Mouse (Mus musculus): ENCODE measurements at regions not wholly inside any gene's neighbourhood (a gene's known extent, or its start where the extent isn't known, plus 50 kb on each side); places are given as distances from the start of the nearest gene placed in this dataset.

GRCm38 (mm10) chr15:60762071-60762470 is 91.5 kb downstream of the Fam84b start:
- Histone ChIP-seq H3K9ac (replicated peaks; ENCODE audit: low read depth, low read length) (no peak overlapping the region), H3K4me2 (replicated peaks; ENCODE audit: low read depth, low read length) (no peak overlapping the region), H3K4me1 (ENCODE audit: control insufficient read depth, insufficient read depth, low read length) (no peaks in the 10 kb centered on the region), H3K36me3 (ENCODE audit: control insufficient read depth, insufficient read depth, low read length) (no peaks in the 10 kb centered on the region), H3K27me3 (ENCODE audit: control insufficient read depth, insufficient read depth, low read length) (no peaks in the 10 kb centered on the region), H3K9me3 (ENCODE audit: control insufficient read depth, low read depth, low read length) (no peaks in the 10 kb centered on the region), H3K4me3 (ENCODE audit: low read depth, low read length) (no peak overlapping the region), H3K27ac (ENCODE audit: low read length) (no peak overlapping the region)
- ATAC-seq (ENCODE audit: insufficient number of reproducible peaks, insufficient read depth, low FRiP score, low read depth), result no peak
- 66% methylated on average over 2 of the region's 2 CpGs for WGBS

GRCm38 (mm10) chr15:60760015-60760437 is 93.6 kb downstream of the Fam84b start:
- Histone ChIP-seq H3K27ac (ENCODE audit: low read length) (no peak overlapping the region), H3K9ac (replicated peaks; ENCODE audit: low read depth, low read length) (no peak overlapping the region), H3K9me3 (ENCODE audit: control insufficient read depth, low read depth, low read length) (no peaks in the 10 kb centered on the region), H3K4me1 (ENCODE audit: control insufficient read depth, insufficient read depth, low read length) (no peaks in the 10 kb centered on the region), H3K36me3 (ENCODE audit: control insufficient read depth, insufficient read depth, low read length) (no peaks in the 10 kb centered on the region), H3K27me3 (ENCODE audit: control insufficient read depth, insufficient read depth, low read length) (no peaks in the 10 kb centered on the region), H3K4me3 (ENCODE audit: low read depth, low read length) (no peak overlapping the region), H3K4me2 (replicated peaks; ENCODE audit: low read depth, low read length) (no peak overlapping the region)
- WGBS, result 25% methylated on average over 6 of the region's 6 CpGs
- ATAC-seq (ENCODE audit: insufficient number of reproducible peaks, insufficient read depth, low FRiP score, low read depth), result no peak

- H3K4me2 ChIP-seq (replicated peaks; ENCODE audit: low read depth, low read length), result no peak overlapping the region
- H3K9me3 ChIP-seq (ENCODE audit: control insufficient read depth, low read depth, low read length), result no peaks in the 10 kb centered on the region
- no peaks in the 10 kb centered on the region for H3K27me3 ChIP-seq (ENCODE audit: control insufficient read depth, insufficient read depth, low read length)
- no peak overlapping the region for H3K27ac ChIP-seq (ENCODE audit: low read length)
- ATAC-seq (ENCODE audit: insufficient number of reproducible peaks, insufficient read depth, low FRiP score, low read depth), result no peak
- no peak overlapping the region for H3K9ac ChIP-seq (replicated peaks; ENCODE audit: low read depth, low read length)
- no peaks in the 10 kb centered on the region for H3K36me3 ChIP-seq (ENCODE audit: control insufficient read depth, insufficient read depth, low read length)
- no peaks in the 10 kb centered on the region for H3K4me1 ChIP-seq (ENCODE audit: control insufficient read depth, insufficient read depth, low read length)
- WGBS, result 90% methylated on average over 5 of the region's 5 CpGs
- no peak overlapping the region for H3K4me3 ChIP-seq (ENCODE audit: low read depth, low read length)
These were observed 99.3 kb downstream of the Fam84b start for GRCm38 (mm10) chr15:60754246-60754645.

GRCm38 (mm10) chr15:60739598-60739997 is 114.0 kb downstream of the Fam84b start:
- Histone ChIP-seq H3K27me3 (ENCODE audit: control insufficient read depth, insufficient read depth, low read length) (no peaks in the 10 kb centered on the region), H3K27ac (ENCODE audit: low read length) (no peak overlapping the region), H3K4me3 (ENCODE audit: low read depth, low read length) (no peak overlapping the region), H3K36me3 (ENCODE audit: control insufficient read depth, insufficient read depth, low read length) (no peaks in the 10 kb centered on the region), H3K4me1 (ENCODE audit: control insufficient read depth, insufficient read depth, low read length) (no peaks in the 10 kb centered on the region), H3K9ac (replicated peaks; ENCODE audit: low read depth, low read length) (no peak overlapping the region), H3K4me2 (replicated peaks; ENCODE audit: low read depth, low read length) (no peak overlapping the region), H3K9me3 (ENCODE audit: control insufficient read depth, low read depth, low read length) (no peaks in the 10 kb centered on the region)
- WGBS, result 44% methylated on average over 2 of the region's 2 CpGs
- no peak for ATAC-seq (ENCODE audit: insufficient number of reproducible peaks, insufficient read depth, low FRiP score, low read depth)

GRCm38 (mm10) chr15:60738258-60738657 is 115.3 kb downstream of the Fam84b start:
- no peak overlapping the region for H3K4me3 ChIP-seq (ENCODE audit: low read depth, low read length)
- H3K4me1 ChIP-seq (ENCODE audit: control insufficient read depth, insufficient read depth, low read length), result no peaks in the 10 kb centered on the region
- H3K36me3 ChIP-seq (ENCODE audit: control insufficient read depth, insufficient read depth, low read length), result no peaks in the 10 kb centered on the region
- H3K9ac ChIP-seq (replicated peaks; ENCODE audit: low read depth, low read length), result no peak overlapping the region
- H3K27ac ChIP-seq (ENCODE audit: low read length), result no peak overlapping the region
- no peak for ATAC-seq (ENCODE audit: insufficient number of reproducible peaks, insufficient read depth, low FRiP score, low read depth)
- WGBS, result 63% methylated on average over 3 of the region's 3 CpGs
- no peaks in the 10 kb centered on the region for H3K9me3 ChIP-seq (ENCODE audit: control insufficient read depth, low read depth, low read length)
- no peak overlapping the region for H3K4me2 ChIP-seq (replicated peaks; ENCODE audit: low read depth, low read length)
- H3K27me3 ChIP-seq (ENCODE audit: control insufficient read depth, insufficient read depth, low read length), result no peaks in the 10 kb centered on the region

GRCm38 (mm10) chr15:60732416-60732815 is 121.2 kb downstream of the Fam84b start:
- no peak for ATAC-seq (ENCODE audit: insufficient number of reproducible peaks, insufficient read depth, low FRiP score, low read depth)
- Histone ChIP-seq H3K4me3 (ENCODE audit: low read depth, low read length) (no peak overlapping the region), H3K4me1 (ENCODE audit: control insufficient read depth, insufficient read depth, low read length) (no peaks in the 10 kb centered on the region), H3K9me3 (ENCODE audit: control insufficient read depth, low read depth, low read length) (no peaks in the 10 kb centered on the region), H3K9ac (replicated peaks; ENCODE audit: low read depth, low read length) (no peak overlapping the region), H3K27me3 (ENCODE audit: control insufficient read depth, insufficient read depth, low read length) (no peaks in the 10 kb centered on the region), H3K4me2 (replicated peaks; ENCODE audit: low read depth, low read length) (no peak overlapping the region), H3K27ac (ENCODE audit: low read length) (no peak overlapping the region), H3K36me3 (ENCODE audit: control insufficient read depth, insufficient read depth, low read length) (no peaks in the 10 kb centered on the region)

- 78% methylated on average over 9 of the region's 9 CpGs for WGBS
- no peak overlapping the region for H3K4me2 ChIP-seq (replicated peaks; ENCODE audit: low read depth, low read length)
- ATAC-seq (ENCODE audit: insufficient number of reproducible peaks, insufficient read depth, low FRiP score, low read depth), result no peak
These were observed 124.8 kb downstream of the Fam84b start for GRCm38 (mm10) chr15:60728754-60729153.

GRCm38 (mm10) chr15:60728337-60728736 is 125.2 kb downstream of the Fam84b start:
- H3K9me3 ChIP-seq (ENCODE audit: control insufficient read depth, low read depth, low read length), result no peaks in the 10 kb centered on the region
- no peak overlapping the region for H3K27ac ChIP-seq (ENCODE audit: low read length)
- H3K4me1 ChIP-seq (ENCODE audit: control insufficient read depth, insufficient read depth, low read length), result no peaks in the 10 kb centered on the region
- 61% methylated on average over 4 of the region's 4 CpGs for WGBS
- ATAC-seq (ENCODE audit: insufficient number of reproducible peaks, insufficient read depth, low FRiP score, low read depth), result no peak
- no peaks in the 10 kb centered on the region for H3K36me3 ChIP-seq (ENCODE audit: control insufficient read depth, insufficient read depth, low read length)
- no peak overlapping the region for H3K4me3 ChIP-seq (ENCODE audit: low read depth, low read length)
- no peaks in the 10 kb centered on the region for H3K27me3 ChIP-seq (ENCODE audit: control insufficient read depth, insufficient read depth, low read length)
- H3K4me2 ChIP-seq (replicated peaks; ENCODE audit: low read depth, low read length), result no peak overlapping the region
- no peak overlapping the region for H3K9ac ChIP-seq (replicated peaks; ENCODE audit: low read depth, low read length)

More at GRCm38 (mm10) chr15:60728754-60729153, 124.8 kb downstream of the Fam84b start:
- no peak overlapping the region for H3K9ac ChIP-seq (replicated peaks; ENCODE audit: low read depth, low read length)
- no peak overlapping the region for H3K4me3 ChIP-seq (ENCODE audit: low read depth, low read length)
- no peak overlapping the region for H3K27ac ChIP-seq (ENCODE audit: low read length)
- no peaks in the 10 kb centered on the region for H3K36me3 ChIP-seq (ENCODE audit: control insufficient read depth, insufficient read depth, low read length)
- H3K27me3 ChIP-seq (ENCODE audit: control insufficient read depth, insufficient read depth, low read length), result no peaks in the 10 kb centered on the region
- no peaks in the 10 kb centered on the region for H3K9me3 ChIP-seq (ENCODE audit: control insufficient read depth, low read depth, low read length)
- no peaks in the 10 kb centered on the region for H3K4me1 ChIP-seq (ENCODE audit: control insufficient read depth, insufficient read depth, low read length)

- no peak overlapping the region for H3K9ac ChIP-seq (replicated peaks; ENCODE audit: low read depth, low read length)
- H3K27ac ChIP-seq (ENCODE audit: low read length), result no peak overlapping the region
- WGBS, result 92% methylated on average over 5 of the region's 5 CpGs
- ATAC-seq (ENCODE audit: insufficient number of reproducible peaks, insufficient read depth, low FRiP score, low read depth), result no peak
- H3K4me1 ChIP-seq (ENCODE audit: control insufficient read depth, insufficient read depth, low read length), result no peaks in the 10 kb centered on the region
- no peak overlapping the region for H3K4me2 ChIP-seq (replicated peaks; ENCODE audit: low read depth, low read length)
- no peaks in the 10 kb centered on the region for H3K9me3 ChIP-seq (ENCODE audit: control insufficient read depth, low read depth, low read length)
- no peaks in the 10 kb centered on the region for H3K27me3 ChIP-seq (ENCODE audit: control insufficient read depth, insufficient read depth, low read length)
- H3K36me3 ChIP-seq (ENCODE audit: control insufficient read depth, insufficient read depth, low read length), result no peaks in the 10 kb centered on the region
- no peak overlapping the region for H3K4me3 ChIP-seq (ENCODE audit: low read depth, low read length)
These were observed 134.2 kb downstream of the Fam84b start for GRCm38 (mm10) chr15:60719332-60719731.

Measured in stomach, embryonic 14.5 days (tissue).